Mouse (Mus musculus) liver, adult 2 months (tissue): ENCODE results near the gene Grap.

Experiments
- CTCF ChIP-seq: fragments of 200-500 bp; IDR thresholded peaks from 2 replicates; pipeline ENCODE4 v1.5.1; 2011; ENCODE audit warnings: low read depth, low read length, control low read depth
- POLR2A ChIP-seq: fragments of 200-500 bp; IDR thresholded peaks from 2 replicates; pipeline ENCODE4 v1.6.1; 2011; ENCODE audit warnings: low read length, control low read depth; ENCODE audit not compliant: insufficient read depth; ENCODE audit errors: extremely low read depth

DNA sequence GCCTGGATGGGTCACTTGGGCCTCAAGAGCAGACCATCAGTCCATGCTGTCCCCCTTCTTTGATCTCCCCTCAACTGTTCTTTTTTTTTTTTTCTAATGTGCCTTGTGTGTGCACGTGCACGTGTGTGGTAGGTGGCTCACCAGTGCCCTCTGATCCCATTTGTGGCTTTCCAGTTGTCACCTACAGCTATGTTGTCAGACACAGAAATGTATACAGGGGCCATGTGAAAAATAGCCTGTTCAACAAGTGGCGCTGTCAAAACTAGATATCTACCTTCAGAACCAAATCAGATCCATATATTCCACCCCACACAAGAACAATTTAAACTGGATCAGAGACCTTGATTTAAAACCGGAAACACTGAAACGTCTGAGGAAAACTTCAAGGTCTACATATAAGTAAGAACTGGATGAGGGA lies 3.9 kb upstream of the Grap start:
- TF ChIP-seq CTCF (no peak), POLR2A (no peak)
